Comparison of ENCODE assay signal across 17 mouse cellular contexts in genomic region chr4:85767666-85768065, GRCm38 (mm10).
DNase-seq lines count a peak whose midpoint lies in the region; ATAC-seq and TF ChIP-seq lines count a peak whose summit lies in the region.
"Had no signal": no experiment of that assay in that cellular context is flagged by ENCODE, and none has a peak within 500 bp of the region (broad histone marks: within the 10 kb centered on the region; RNA-seq: fewer than 3 reads in every experiment).

No protein-coding gene starts in this region.

- H3K9me3 ChIP-seq in forebrain, embryonic 16.5 days (ENCODE audit: control insufficient read depth, low read length): no peaks in the 10 kb centered on the region
- no peaks in the 10 kb centered on the region; the same call in 1 of the 2 replicates for H3K9me3 ChIP-seq in forebrain, embryonic 11.5 days (ENCODE audit: control insufficient read depth, low read length)
- no peaks in the 10 kb centered on the region for H3K9me3 ChIP-seq in kidney, embryonic 16.5 days (ENCODE audit: low read length)
- H3K9me3 ChIP-seq in embryonic facial prominence, embryonic 10.5 days: no peaks in the 10 kb centered on the region
- no peaks in the 10 kb centered on the region for H3K9me3 ChIP-seq in hindbrain, postnatal 0 days (ENCODE audit: low read length)
- H3K9me3 ChIP-seq: heart, embryonic 13.5 days had no signal

- DNase-seq in forebrain, embryonic 11.5 days (ENCODE audit: low spot score): no peak
- DNase-seq in kidney, adult 11 months: no peak
- DNase-seq in embryonic facial prominence, embryonic 10.5 days (ENCODE audit: low spot score): no peak
- no peak for DNase-seq in hindbrain, postnatal 0 days (ENCODE audit: low spot score)
- DNase-seq in frontal cortex, adult 2 months (ENCODE audit: extremely low spot score in 1 of 2, low spot score in 1 of 2): no peak
- no peak for DNase-seq in cerebellum, adult 18-20 months
- DNase-seq: heart, postnatal 4 days; lung, adult 18-20 months; lung, postnatal 36 days; right cerebral cortex, postnatal 25 days; thymus, adult 18-20 months had no signal

- no peak for ATAC-seq in forebrain, embryonic 16.5 days
- no peak for ATAC-seq in forebrain, embryonic 11.5 days (replicated peaks; ENCODE audit: low FRiP score)
- 0 out of 2 replicates have a peak, but pooled peaks have one; percentile 67 for ATAC-seq in kidney, embryonic 16.5 days (ENCODE audit: low FRiP score, low TSS enrichment)
- ATAC-seq in hindbrain, postnatal 0 days: 0 out of 2 replicates have a peak, but pooled peaks have one; percentile 53
- ATAC-seq: Patski had no signal

- no peak overlapping the region for H3K9ac ChIP-seq in forebrain, embryonic 16.5 days (replicated peaks; ENCODE audit: low read depth, low read length)
- H3K9ac ChIP-seq in forebrain, embryonic 11.5 days (ENCODE audit: low read length): no peak overlapping the region
- H3K9ac ChIP-seq in kidney, embryonic 16.5 days (replicated peaks; ENCODE audit: low read length): no peak overlapping the region
- no peak overlapping the region for H3K9ac ChIP-seq in hindbrain, postnatal 0 days (replicated peaks; ENCODE audit: low read length)
- H3K9ac ChIP-seq: heart, embryonic 13.5 days had no signal

- TF ChIP-seq CTCF in hindbrain, postnatal 0 days (IDR thresholded peaks at IDR 0.05; ENCODE audit: low read depth): no peak

- H3K4me3 ChIP-seq in forebrain, embryonic 16.5 days (replicated peaks; ENCODE audit: low read length): no peak overlapping the region
- H3K4me3 ChIP-seq in forebrain, embryonic 11.5 days (ENCODE audit: low read depth, low read length): no peak overlapping the region
- H3K4me3 ChIP-seq in kidney, embryonic 16.5 days (ENCODE audit: low read length): no peak overlapping the region
- no peak overlapping the region for H3K4me3 ChIP-seq in embryonic facial prominence, embryonic 10.5 days
- H3K4me3 ChIP-seq in hindbrain, postnatal 0 days (ENCODE audit: low read length): no peak overlapping the region
- H3K4me3 ChIP-seq: heart, embryonic 13.5 days; myocyte had no signal

- WGBS in forebrain, embryonic 16.5 days: 58% methylated on average over 6 of the region's 6 CpGs
- 78% methylated on average over 6 of the region's 6 CpGs for WGBS in forebrain, embryonic 11.5 days
- WGBS in kidney, embryonic 16.5 days: 71% methylated on average over 6 of the region's 6 CpGs
- WGBS in embryonic facial prominence, embryonic 10.5 days: 58% methylated on average over 6 of the region's 6 CpGs
- WGBS in hindbrain, postnatal 0 days: 57% methylated on average over 6 of the region's 6 CpGs

- peak overlapping the region; percentile 62 for H3K27ac ChIP-seq in forebrain, embryonic 16.5 days (ENCODE audit: low read length)
- no peak overlapping the region for H3K27ac ChIP-seq in forebrain, embryonic 11.5 days (ENCODE audit: low read depth, low read length)
- peak overlapping the region; percentile 82 for H3K27ac ChIP-seq in kidney, embryonic 16.5 days (ENCODE audit: low read length)
- H3K27ac ChIP-seq in embryonic facial prominence, embryonic 10.5 days (replicated peaks): peak overlapping the region; percentile 69
- H3K27ac ChIP-seq in hindbrain, postnatal 0 days: peak overlapping the region; percentile 36; the same call in 1 of the 2 replicates
- H3K27ac ChIP-seq: heart, embryonic 13.5 days had no signal

- H3K4me2 ChIP-seq in forebrain, embryonic 16.5 days (ENCODE audit: low read length): no peak overlapping the region
- no peak overlapping the region for H3K4me2 ChIP-seq in forebrain, embryonic 11.5 days (ENCODE audit: low read depth, low read length, severe bottlenecking)
- no peak overlapping the region for H3K4me2 ChIP-seq in kidney, embryonic 16.5 days (replicated peaks; ENCODE audit: low read depth, low read length)
- H3K4me2 ChIP-seq in hindbrain, postnatal 0 days (ENCODE audit: low read depth, low read length): 0 out of 2 replicates have a peak overlapping the region, but pooled peaks have one; percentile 6
- H3K4me2 ChIP-seq: heart, embryonic 13.5 days; midbrain, embryonic 11.5 days had no signal

- H3K4me1 ChIP-seq in forebrain, embryonic 16.5 days (replicated peaks; ENCODE audit: control insufficient read depth, insufficient read depth, low read length): peaks cover 18% of the 10 kb centered on the region
- H3K4me1 ChIP-seq in forebrain, embryonic 11.5 days (replicated peaks; ENCODE audit: control insufficient read depth, insufficient read depth, low read length): no peaks in the 10 kb centered on the region; the same call in 1 of the 2 replicates
- H3K4me1 ChIP-seq in kidney, embryonic 16.5 days (ENCODE audit: insufficient read depth, low read length): peaks cover 6% of the 10 kb centered on the region
- peaks cover 28% of the 10 kb centered on the region for H3K4me1 ChIP-seq in embryonic facial prominence, embryonic 10.5 days
- H3K4me1 ChIP-seq in hindbrain, postnatal 0 days (ENCODE audit: insufficient read depth, low read length): 0 out of 2 replicates have a peak, but pooled peaks cover 4% of the 10 kb centered on the region

- no peaks in the 10 kb centered on the region for H3K27me3 ChIP-seq in forebrain, embryonic 16.5 days (replicated peaks; ENCODE audit: control insufficient read depth, insufficient read depth, low read length)
- H3K27me3 ChIP-seq in forebrain, embryonic 11.5 days (ENCODE audit: control insufficient read depth, insufficient read depth, low read length): no peaks in the 10 kb centered on the region
- H3K27me3 ChIP-seq in kidney, embryonic 16.5 days (ENCODE audit: insufficient read depth, low read length): no peaks in the 10 kb centered on the region
- no peaks in the 10 kb centered on the region for H3K27me3 ChIP-seq in embryonic facial prominence, embryonic 10.5 days (replicated peaks; ENCODE audit: low read depth, poor library complexity, severe bottlenecking)
- no peaks in the 10 kb centered on the region; the same call in 1 of the 2 replicates for H3K27me3 ChIP-seq in hindbrain, postnatal 0 days (ENCODE audit: insufficient read depth, low read length)
- H3K27me3 ChIP-seq: heart, embryonic 13.5 days; Patski had no signal

- no peaks in the 10 kb centered on the region for H3K36me3 ChIP-seq in forebrain, embryonic 16.5 days (ENCODE audit: control insufficient read depth, insufficient read depth)
- H3K36me3 ChIP-seq in forebrain, embryonic 11.5 days (ENCODE audit: control insufficient read depth, insufficient read depth, low read length): no peaks in the 10 kb centered on the region
- no peaks in the 10 kb centered on the region for H3K36me3 ChIP-seq in kidney, embryonic 16.5 days (ENCODE audit: insufficient read depth, low read length)
- H3K36me3 ChIP-seq in embryonic facial prominence, embryonic 10.5 days (replicated peaks): no peaks in the 10 kb centered on the region
- no peaks in the 10 kb centered on the region for H3K36me3 ChIP-seq in hindbrain, postnatal 0 days (ENCODE audit: insufficient read depth, low read length)
- H3K36me3 ChIP-seq: heart, embryonic 13.5 days had no signal

Comparison
In these comparisons a context has a peak if more than half of its experiments do, and no peak if none do; other contexts are left out.
1. ATAC-seq: peak in kidney, embryonic 16.5 days (single experiment) and hindbrain, postnatal 0 days (single experiment); none in forebrain, embryonic 16.5 days (single experiment) and forebrain, embryonic 11.5 days (single experiment).